Mouse (Mus musculus) lung, postnatal 14 days (tissue): ENCODE measurements around the gene Nme6.

Experiments used
- DNase-seq: peaks from one replicate; pipeline ENCODE4 v3.0.0; 2021

Nme6 gene

GRCm38 (mm10) chr9:109874797-109875691, 42.5 kb downstream of the Nme6 start, which contains the start of gene Cdc25a:
Gene Cdc25a, plus strand, starts transcription at chr9:109875579.
- DNase-seq = peak; percentile 98

- DNase-seq = peak; percentile 65
These were observed 43.4 kb downstream of the Nme6 start for GRCm38 (mm10) chr9:109875695-109876601.

- DNase-seq = peak; percentile 14
These were observed 44.2 kb downstream of the Nme6 start for GRCm38 (mm10) chr9:109876756-109877155.

GRCm38 (mm10) chr9:109877666-109878065, 45.1 kb downstream of the Nme6 start:
- DNase-seq = no peak

GRCm38 (mm10) chr9:109879305-109879704, 46.8 kb downstream of the Nme6 start:
- DNase-seq = no peak

GRCm38 (mm10) chr9:109886259-109886658, 53.7 kb downstream of the Nme6 start:
- DNase-seq = no peak

GRCm38 (mm10) chr9:109887321-109887720, 54.8 kb downstream of the Nme6 start:
- DNase-seq = no peak

GRCm38 (mm10) chr9:109891501-109891900, 59.0 kb downstream of the Nme6 start:
- DNase-seq = no peak
